Mouse (Mus musculus) stomach, postnatal 0 days (tissue): ENCODE measurements around the gene Lrmda. TPM values are rescaled to one million over a fixed set of nuclear protein-coding genes. Genes with fewer than 3 reads are reported as not detected.
A peak's percentile ranks its signal among the peaks of the same experiment; 100 is the strongest.

Experiments
- ATAC-seq: fragments of 200-750 bp; cut with Nextera tagmentation; 2 replicates; pipeline ENCODE4 v1.8.0; 2017; ENCODE audit not compliant: low FRiP score, low TSS enrichment
- DNase-seq: peaks from one replicate; pipeline ENCODE4 v3.0.0-alpha.2; 2016; ENCODE audit warnings: low spot score
- H3K27ac ChIP-seq: fragments of 300-500 bp; sonication (generic); replicated peaks from 2 replicates; pipeline ENCODE4 v1.5.1; 2014; ENCODE audit warnings: mild to moderate bottlenecking, control low read depth
- H3K27me3 ChIP-seq: fragments of 300-500 bp; sonication (generic); 2 replicates; pipeline ENCODE4 v1.6.1; 2014; ENCODE audit warnings: low read length; ENCODE audit not compliant: control insufficient read depth, insufficient read depth
- H3K36me3 ChIP-seq: fragments of 300-500 bp; sonication (generic); 2 replicates; pipeline ENCODE4 v1.6.1; 2014; ENCODE audit warnings: low read length, mixed read lengths; ENCODE audit not compliant: control insufficient read depth, insufficient read depth
- H3K4me1 ChIP-seq: fragments of 300-500 bp; sonication (generic); replicated peaks from 2 replicates; pipeline ENCODE4 v1.6.1; 2014; ENCODE audit warnings: antibody characterized with exemption; ENCODE audit not compliant: control insufficient read depth, insufficient read depth
- H3K4me2 ChIP-seq: fragments of 300-500 bp; sonication (generic); replicated peaks from 2 replicates; pipeline ENCODE4 v1.6.1; 2014; ENCODE audit warnings: low read depth, mild to moderate bottlenecking, control low read depth, moderate library complexity
- H3K4me3 ChIP-seq: fragments of 300-500 bp; sonication (generic); 2 replicates; pipeline ENCODE4 v1.5.1; 2014; ENCODE audit warnings: low read depth, low read length, control low read depth
- H3K9ac ChIP-seq: fragments of 300-500 bp; sonication (generic); 2 replicates; pipeline ENCODE4 v1.6.1; 2014; ENCODE audit warnings: mild to moderate bottlenecking, low read length, control low read depth, mixed read lengths
- H3K9me3 ChIP-seq: fragments of 300-500 bp; sonication (generic); 2 replicates; pipeline ENCODE4 v1.6.1; 2016; ENCODE audit warnings: low read length; ENCODE audit not compliant: control insufficient read depth
- CTCF ChIP-seq: IDR thresholded peaks from 2 replicates; pipeline ENCODE4 v1.5.1; 2016; ENCODE audit warnings: antibody characterized with exemption, low read depth, mild to moderate bottlenecking, moderate library complexity
- EP300 ChIP-seq: optimal IDR thresholded peaks from 2 replicates; pipeline ENCODE3; 2016; ENCODE audit warnings: antibody characterized with exemption
- WGBS: fragments of 180-500 bp; shearing (Covaris S2); extraction: QIAGEN DNeasy Blood & Tissue Kit; methylation state at CpG from one replicate; pipeline ENCODE4 v1.1.7; 2014; 5-methylcytosine and 5-hydroxymethylcytosine counted together
- polyA plus RNA-seq: library from polyadenylated mRNA; unstranded; fragments of >200 nt; fragmentation: Nextera tagmentation; extraction: Ambion mirVana; gene quantifications from 2 replicates; pipeline ENCODE4 v1.2.1, GENCODE M21; 2015

Lrmda gene
- polyA plus RNA-seq, 1 experiment from 2014 or later = 0.39 TPM

DNA sequence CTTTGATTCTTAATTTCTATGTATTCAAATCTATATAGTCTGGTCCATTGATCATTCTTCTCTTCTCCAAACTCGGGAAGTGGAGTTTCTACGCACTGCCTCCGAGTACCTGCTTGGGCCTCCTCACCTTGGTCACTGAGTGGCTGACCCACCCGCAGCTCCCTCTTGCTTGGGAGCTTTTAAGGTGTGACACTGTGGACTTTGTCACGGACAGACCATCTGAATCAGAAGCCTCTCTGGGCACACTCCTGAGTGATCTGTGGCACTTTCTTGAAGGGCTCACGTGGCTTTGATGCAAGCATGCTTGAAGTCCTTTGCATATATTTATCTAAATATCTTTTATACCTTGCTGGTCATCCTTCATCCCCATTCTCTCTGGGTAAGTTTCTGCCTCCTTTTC lies 107.3 kb downstream of the Lrmda start:
- Histone ChIP-seq H3K9ac (no peak overlapping the region), H3K9me3 (no peaks in the 10 kb centered on the region), H3K27ac (no peak overlapping the region), H3K4me3 (no peak overlapping the region), H3K36me3 (no peaks in the 10 kb centered on the region), H3K4me1 (no peaks in the 10 kb centered on the region), H3K4me2 (no peak overlapping the region), H3K27me3 (no peaks in the 10 kb centered on the region)
- WGBS = 73% methylated on average over 6 of the region's 6 CpGs
- DNase-seq (no peak), ATAC-seq (no peak)
- TF ChIP-seq EP300 = no peak
- TF ChIP-seq CTCF = no peak

DNA sequence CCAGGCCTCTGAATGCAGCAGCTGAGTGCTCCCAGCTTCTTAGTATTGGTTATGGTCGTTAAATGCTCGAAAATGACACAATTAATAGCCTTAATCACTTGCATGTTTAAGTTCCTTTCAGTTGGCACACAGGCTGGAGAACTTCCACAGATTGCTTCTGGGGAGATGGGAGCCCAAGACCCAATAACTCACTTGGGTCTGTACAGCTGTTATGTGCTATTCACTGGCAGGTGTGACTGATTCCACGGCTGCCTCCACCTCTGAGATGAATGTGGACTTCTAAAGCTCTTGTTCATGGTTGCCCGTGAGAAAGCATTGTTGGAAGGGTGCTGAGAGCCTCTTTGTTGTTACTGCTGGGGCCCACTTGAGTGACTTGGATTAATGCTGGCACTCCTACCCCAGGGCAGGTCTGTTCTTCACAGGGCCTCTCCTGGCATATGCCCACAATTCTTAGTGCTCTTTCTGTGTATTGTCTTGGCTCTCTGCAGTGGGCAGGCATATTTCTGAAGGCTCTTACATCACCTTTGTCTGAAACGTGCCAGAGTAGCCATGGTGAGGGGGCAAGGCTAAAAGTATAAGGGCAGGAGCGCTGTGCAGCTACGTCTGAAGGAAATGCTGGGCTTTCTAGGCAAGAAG lies 111.6 kb downstream of the Lrmda start:
- Histone ChIP-seq H3K27me3 (no peaks in the 10 kb centered on the region), H3K36me3 (no peaks in the 10 kb centered on the region), H3K9ac (no peak overlapping the region), H3K4me3 (no peak overlapping the region), H3K9me3 (no peaks in the 10 kb centered on the region), H3K4me1 (no peaks in the 10 kb centered on the region), H3K27ac (no peak overlapping the region), H3K4me2 (no peak overlapping the region)
- WGBS = 58% methylated on average over 7 of the region's 7 CpGs
- DNase-seq = no peak
- TF ChIP-seq CTCF (no peak), EP300 (no peak)
- no peak for ATAC-seq

DNA sequence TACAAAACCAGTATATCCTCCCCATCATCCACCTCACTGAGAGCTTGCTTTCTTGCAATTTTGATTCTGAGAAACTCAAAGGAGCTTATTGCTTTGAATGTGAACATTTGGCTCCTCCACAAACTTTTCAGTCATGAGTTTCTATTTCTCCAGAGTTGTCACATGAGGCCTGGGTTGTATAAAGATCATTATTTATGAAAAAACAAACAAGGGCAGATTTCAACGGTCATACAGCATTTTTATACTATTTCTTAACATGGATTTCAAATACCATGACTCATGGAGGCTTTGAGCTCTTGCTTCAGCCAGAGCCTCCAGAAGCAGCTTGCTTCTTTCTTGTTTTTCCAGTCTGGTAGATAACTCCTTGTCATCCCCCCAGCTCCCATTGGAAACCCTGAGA lies 119.8 kb downstream of the Lrmda start:
- Histone ChIP-seq H3K27ac (no peak overlapping the region), H3K36me3 (no peaks in the 10 kb centered on the region), H3K4me2 (no peak overlapping the region), H3K4me1 (no peaks in the 10 kb centered on the region), H3K9ac (no peak overlapping the region), H3K27me3 (no peaks in the 10 kb centered on the region), H3K4me3 (no peak overlapping the region), H3K9me3 (no peaks in the 10 kb centered on the region)
- WGBS = 24% methylated on average over 1 of the region's 1 CpGs
- TF ChIP-seq EP300 (no peak), CTCF (no peak)
- ATAC-seq = no peak
- no peak for DNase-seq

DNA sequence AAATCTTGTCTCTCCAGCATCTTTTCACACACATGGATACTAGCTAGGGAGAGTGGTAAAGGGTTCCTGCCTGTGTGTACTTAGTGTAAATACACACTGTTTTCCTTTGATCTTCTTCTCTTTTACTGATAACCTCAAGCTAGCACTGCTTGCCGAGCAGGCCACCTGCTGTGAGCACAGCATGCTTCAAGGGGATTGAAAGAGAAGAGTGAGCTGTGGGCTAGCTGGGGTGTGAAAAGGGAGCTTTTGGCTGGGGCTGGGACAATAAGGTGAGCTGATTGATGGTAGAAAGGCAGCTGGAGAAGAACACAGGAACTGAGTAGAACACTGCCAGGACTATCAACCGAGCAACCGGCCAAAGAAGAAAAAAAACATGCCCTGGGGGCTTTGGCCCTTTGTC lies 124.5 kb downstream of the Lrmda start:
- no peak overlapping the region for H3K9ac ChIP-seq
- no peak overlapping the region for H3K4me2 ChIP-seq
- DNase-seq = no peak
- H3K36me3 ChIP-seq = no peaks in the 10 kb centered on the region
- no peak overlapping the region for H3K27ac ChIP-seq
- WGBS = 56% methylated on average over 3 of the region's 3 CpGs
- no peak for ATAC-seq
- no peaks in the 10 kb centered on the region for H3K27me3 ChIP-seq
- no peak for TF ChIP-seq EP300
- no peak for TF ChIP-seq CTCF
- no peaks in the 10 kb centered on the region for H3K9me3 ChIP-seq
- peaks cover 3% of the 10 kb centered on the region for H3K4me1 ChIP-seq
- H3K4me3 ChIP-seq = no peak overlapping the region

DNA sequence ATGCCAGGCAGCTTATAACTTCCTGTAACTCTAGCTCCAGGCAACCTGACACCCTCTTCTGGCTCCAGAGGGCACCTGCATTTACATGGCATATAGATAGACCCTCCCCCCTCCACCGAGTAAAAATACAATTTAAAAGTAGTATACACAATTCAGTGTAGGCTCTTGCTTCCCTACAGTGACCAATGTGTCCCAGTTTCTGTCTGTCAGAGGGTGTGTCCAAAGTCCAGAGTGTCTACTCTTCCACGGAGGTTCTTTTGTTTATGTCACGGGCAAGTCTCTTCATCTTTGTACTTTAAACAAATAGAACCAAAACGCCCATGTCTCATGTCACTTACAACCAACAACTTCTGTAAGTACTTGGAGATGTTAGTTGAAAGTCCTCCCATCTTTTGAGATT lies 126.4 kb downstream of the Lrmda start:
- no peak for ATAC-seq
- WGBS = 31% methylated on average over 4 of the region's 4 CpGs
- no peak overlapping the region for H3K4me2 ChIP-seq

DNA sequence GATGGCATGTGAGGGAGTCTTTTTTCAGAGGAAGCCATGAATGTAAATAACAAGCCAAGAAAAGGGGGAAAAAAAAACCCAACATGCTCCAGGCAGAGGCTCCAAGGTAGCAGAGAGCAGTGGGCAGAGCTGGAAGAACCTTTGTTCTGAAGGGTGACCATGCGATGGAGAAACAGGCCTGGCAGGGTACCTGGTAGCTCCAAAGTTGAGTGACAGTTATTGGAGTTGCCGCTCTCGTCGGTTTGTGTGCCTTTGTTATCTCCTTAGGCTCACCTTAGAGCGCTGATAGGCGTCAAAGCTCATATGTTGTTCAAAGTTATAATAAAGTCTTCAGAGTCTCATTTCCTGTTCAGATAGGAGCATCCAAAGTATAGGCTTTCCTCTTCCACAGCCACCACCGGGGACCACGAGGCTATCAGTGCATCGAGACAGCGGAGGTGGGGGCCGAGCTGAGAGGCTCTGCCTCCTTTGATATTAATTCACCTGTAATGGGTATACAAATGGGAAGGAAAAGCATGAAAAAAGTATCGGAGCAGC lies 127.1 kb downstream of the Lrmda start:
- H3K4me1 ChIP-seq = peaks cover 3% of the 10 kb centered on the region
- no peak for TF ChIP-seq EP300
- TF ChIP-seq CTCF = no peak
- H3K4me2 ChIP-seq = no peak overlapping the region
- H3K27ac ChIP-seq = no peak overlapping the region
- WGBS = 64% methylated on average over 12 of the region's 12 CpGs
- no peaks in the 10 kb centered on the region for H3K36me3 ChIP-seq
- H3K9me3 ChIP-seq = no peaks in the 10 kb centered on the region
- H3K9ac ChIP-seq = no peak overlapping the region
- DNase-seq = no peak
- H3K4me3 ChIP-seq = no peak overlapping the region
- H3K27me3 ChIP-seq = no peaks in the 10 kb centered on the region
- no peak for ATAC-seq

More for the DNA sequence above, 126.4 kb downstream of the Lrmda start:
- DNase-seq = no peak
- H3K27me3 ChIP-seq = no peaks in the 10 kb centered on the region
- no peaks in the 10 kb centered on the region for H3K9me3 ChIP-seq
- no peak overlapping the region for H3K9ac ChIP-seq
- TF ChIP-seq EP300 (no peak), CTCF (peak; percentile 24)
- H3K4me1 ChIP-seq = peaks cover 3% of the 10 kb centered on the region
- H3K4me3 ChIP-seq = no peak overlapping the region
- no peaks in the 10 kb centered on the region for H3K36me3 ChIP-seq
- H3K27ac ChIP-seq = no peak overlapping the region
